Mouse (Mus musculus) megakaryocyte, embryonic 14.5 days (primary cell): ENCODE data around the gene Casp6.

Experiments
- FLI1 ChIP-seq: IDR thresholded peaks from 2 replicates; pipeline ENCODE4 v1.6.1; 2012; ENCODE audit warnings: low read length, inconsistent platforms, mixed read lengths
- GATA1 ChIP-seq: IDR thresholded peaks from 3 replicates; pipeline ENCODE4 v1.6.1; 2012; ENCODE audit warnings: mixed read lengths, low read length, inconsistent platforms, borderline replicate concordance

- TF ChIP-seq GATA1 (no peak), FLI1 (no peak)
These were observed 52.1 kb downstream of the Casp6 start for GRCm38 (mm10) chr3:129953296-129953695.
